Mouse (Mus musculus): Measurements from ENCODE around the gene Slc8a1.

Slc8a1 gene

GRCm38 (mm10) chr17:81502732-81503131 is 235.4 kb downstream of the Slc8a1 start:
- DNase-seq, result no peak

DNA sequence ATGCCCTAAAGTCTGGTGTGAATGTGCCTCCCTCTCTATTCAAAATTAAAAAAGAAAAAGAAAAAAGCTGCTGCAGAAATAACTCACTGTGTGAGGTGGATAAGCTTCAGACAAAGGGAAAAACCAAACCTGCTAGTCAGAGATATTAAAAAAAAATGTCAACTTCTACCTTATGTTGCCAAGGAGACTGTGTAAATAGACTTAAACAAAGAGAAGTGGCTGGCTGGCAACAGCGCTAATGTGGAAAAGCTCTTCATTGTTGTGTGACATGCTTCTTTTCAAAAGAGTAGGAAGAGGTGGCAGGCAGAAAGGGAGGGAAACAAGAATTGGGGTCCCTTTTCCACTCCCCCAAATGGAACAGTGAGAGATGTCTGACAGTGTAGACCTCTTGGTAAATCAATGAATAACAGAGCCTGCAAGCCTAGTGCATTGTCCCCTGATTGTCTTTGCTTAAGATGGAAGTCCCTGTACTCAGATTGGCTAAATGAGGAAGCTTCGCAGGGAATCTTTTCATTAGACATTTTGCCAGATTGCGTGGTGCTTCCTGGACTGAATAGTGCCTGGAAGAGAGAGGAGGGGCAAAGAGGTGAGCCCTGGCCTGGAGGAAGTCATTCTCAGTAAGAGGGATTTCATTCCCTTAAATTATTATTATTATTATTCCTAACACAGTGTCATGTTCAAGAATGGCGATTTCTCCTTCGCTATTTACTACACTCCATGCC is 237.3 kb downstream of the Slc8a1 start:
- DNase-seq, result no peak

- DNase-seq, result no peak
Measured at GRCm38 (mm10) chr17:81497919-81498318, 240.3 kb downstream of the Slc8a1 start.

- no peak for DNase-seq
Measured at GRCm38 (mm10) chr17:81496616-81497015, 241.6 kb downstream of the Slc8a1 start.

DNA sequence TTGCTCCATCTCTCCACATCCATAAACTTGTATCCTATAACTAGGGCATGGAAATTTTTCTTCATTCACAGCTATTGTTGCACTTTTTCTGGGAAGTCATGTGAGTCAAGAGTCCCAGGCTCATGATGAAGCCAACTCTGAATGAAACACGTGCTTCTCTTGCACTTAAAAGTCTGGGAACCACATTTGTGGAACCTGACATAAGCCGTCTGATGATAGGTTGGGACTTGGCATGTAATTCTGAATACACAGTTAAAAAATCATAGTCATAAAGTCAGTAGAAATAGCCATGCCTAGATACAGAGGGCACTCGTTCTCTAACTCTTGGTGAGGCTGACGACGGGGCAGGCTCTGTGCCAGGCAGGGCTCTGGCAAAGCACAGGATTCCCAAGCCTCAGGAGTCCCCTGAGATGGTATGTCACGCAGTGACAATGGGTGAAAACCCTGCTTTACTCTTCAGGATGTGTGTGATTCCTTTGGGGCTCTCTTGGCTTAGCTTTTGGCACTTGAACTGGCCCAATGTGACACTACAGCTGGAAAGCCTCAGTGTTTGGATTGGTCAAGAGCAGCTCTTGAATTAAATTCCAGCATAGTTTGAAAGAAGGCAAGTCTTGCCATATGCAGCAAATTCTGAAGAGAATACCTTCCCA is 245.8 kb downstream of the Slc8a1 start:
- no peak for DNase-seq

- no peak for DNase-seq
Measured at GRCm38 (mm10) chr17:81486388-81486787, 251.8 kb downstream of the Slc8a1 start.

- no peak for DNase-seq
Measured at GRCm38 (mm10) chr17:81481843-81482490, 256.2 kb downstream of the Slc8a1 start.

DNA sequence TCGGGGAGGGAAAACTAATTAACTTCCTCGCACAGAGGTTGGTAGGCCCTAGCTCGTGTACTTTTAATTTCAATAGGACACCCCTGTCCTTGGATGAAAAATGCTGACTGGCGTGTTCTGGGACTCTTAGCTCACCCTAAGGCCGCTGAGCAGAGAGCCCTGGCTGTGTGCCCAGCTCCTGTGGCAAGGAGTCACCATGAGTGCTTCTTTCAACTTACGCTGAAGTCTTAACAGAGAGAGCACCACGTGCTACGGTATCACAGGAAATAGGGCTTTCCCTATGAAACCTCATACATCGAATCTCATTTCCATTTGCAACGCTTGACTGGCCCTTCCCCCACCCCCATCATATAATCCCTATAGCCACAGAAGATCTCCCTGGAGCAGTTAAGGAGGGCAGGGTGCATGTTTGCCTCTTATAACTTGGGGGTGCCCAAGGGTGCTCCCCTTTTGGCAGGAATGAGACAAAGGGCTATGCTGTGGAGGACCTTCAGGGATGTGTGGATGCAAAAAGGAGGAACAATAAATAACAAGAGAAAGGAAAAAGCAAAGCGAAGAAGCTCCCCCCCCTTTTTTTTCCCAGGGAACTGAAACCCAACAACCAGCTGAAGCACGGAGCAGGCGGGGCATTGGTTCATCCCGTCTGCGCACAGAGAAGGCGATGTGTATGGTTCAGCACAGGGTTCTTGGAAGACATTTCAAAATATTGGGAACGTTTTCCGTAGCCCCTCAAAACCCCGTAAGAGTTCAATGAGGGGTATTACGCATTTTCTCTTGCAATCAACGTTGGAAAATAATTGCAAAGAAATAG is 257.6 kb downstream of the Slc8a1 start:
- peak; percentile 3 to 7 for DNase-seq

DNA sequence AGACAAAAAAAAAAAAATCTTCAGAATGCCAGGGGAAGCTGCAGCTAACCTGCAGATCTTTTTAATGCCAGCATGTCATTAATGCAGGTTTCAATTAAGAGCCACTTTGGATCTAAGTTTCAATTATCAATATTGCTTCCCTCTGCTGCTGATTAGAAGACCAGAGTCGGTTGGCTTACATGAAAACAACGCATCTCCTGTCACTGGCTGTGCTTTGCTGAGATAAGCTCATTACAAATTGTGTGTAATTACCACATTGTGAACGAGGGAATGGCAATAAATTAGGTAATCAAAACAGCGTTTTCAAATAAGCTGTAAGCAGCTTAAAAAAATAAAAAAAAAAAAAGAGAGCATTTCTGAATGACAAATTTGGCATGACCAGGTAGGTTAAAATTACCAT is 258.4 kb downstream of the Slc8a1 start:
- DNase-seq, result no peak

- no peak for DNase-seq
Measured at GRCm38 (mm10) chr17:81477420-81477819, 260.8 kb downstream of the Slc8a1 start.

DNA sequence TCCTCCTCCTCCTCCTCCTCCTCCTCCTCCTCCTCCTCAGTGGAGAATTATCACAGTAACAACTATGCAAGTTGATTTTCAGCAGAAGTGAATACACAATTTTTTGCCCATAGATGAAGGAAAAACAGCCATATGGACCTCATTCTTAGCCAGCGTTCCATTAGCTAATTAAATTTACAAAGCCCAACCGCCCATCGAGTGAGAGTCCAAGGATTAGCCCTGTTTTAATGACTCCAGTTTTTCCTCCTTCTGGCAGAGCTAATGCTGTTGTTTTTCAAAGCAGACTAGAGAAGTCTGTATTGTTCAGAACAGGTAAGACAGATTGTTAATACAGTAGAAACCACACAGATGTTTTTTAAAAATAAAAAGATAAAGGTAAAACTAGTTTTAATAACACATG is 264.8 kb downstream of the Slc8a1 start:
- DNase-seq, result no peak

GRCm38 (mm10) chr17:81468941-81469340 is 269.2 kb downstream of the Slc8a1 start:
- no peak for DNase-seq

DNA sequence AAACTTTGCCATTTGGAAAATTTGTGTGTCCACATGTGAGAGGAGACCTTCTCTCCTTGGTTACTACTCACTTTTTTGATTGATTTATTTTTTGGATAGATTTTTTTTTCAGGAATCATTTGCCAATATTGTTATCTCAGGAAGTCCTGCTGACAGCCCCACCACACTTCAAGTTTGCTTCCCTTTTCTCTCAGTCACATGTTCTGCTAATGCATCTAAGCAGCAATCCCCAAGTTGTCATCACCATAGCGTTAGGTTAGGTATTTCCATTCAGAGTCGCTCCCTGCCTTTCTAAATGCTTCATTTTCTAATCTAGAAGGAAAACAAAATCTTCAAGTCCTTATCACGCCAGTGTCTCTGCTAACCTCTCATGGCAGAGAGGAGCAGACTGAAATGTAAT is 278.8 kb downstream of the Slc8a1 start:
- DNase-seq, result no peak

DNA sequence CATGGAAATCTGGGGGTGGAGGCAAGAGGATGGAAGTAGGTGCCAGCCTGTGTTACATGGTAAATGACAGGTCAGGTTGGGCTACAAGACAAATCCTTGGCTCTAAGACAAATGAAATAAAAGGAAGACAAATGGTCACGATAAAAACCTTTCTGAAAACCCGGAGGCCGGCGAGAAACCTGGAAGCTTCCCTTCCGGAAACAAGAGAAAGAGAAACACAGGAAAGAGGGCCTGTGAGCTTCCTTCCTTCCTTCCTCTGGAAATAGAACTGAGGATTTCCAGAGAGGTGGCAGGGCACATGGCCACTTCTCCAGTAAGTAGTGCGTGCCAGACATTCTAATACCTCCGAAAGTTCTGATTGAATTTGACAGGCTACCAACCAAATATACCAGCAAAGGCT is 282.2 kb downstream of the Slc8a1 start:
- no peak for DNase-seq

- no peak for DNase-seq
Measured at GRCm38 (mm10) chr17:81455269-81455668, 282.9 kb downstream of the Slc8a1 start.

DNA sequence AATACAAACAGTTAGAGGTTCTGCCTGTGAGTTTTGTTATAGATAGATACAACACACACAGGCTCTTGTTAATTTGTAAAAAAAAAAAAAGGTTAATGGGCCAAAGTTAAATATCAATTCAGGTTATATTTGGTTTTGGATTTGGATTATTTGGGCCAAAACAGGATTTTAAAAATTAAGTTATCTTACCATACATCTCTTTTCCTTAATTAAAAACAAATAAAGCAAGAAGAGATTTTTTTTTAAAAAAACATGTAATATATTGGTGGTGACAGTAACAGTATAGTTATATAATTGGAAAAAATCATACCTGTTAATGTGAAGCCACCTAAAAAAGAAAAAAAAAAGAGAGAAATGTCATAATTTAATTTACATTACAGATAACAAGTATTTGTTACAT is 296.7 kb downstream of the Slc8a1 start, which contains the start of gene Gm11096:
Gene Gm11096, plus strand, starts transcription at position 301 of the 400 bp plus-strand sequence.
- DNase-seq, result no peak

DNA sequence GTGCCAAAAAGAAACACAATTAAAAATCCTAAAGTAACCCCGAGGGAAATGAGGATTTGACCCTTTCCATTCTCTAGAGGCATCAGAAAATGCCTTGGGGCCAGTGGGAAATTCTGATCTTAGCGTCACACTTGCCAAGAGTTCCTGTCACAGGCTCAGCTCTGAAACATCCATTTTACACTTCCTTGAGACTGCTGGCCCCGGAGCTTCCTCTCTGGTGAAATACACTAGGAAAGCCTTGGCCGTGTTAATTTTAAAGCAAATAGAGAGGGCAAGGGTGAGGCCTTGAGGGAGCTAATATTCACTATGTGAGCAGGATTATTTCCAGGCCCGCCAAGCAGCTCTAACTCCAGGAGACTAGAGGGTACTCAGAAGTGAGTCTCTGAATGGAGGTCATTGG is 305.0 kb downstream of the Slc8a1 start:
- no peak for DNase-seq

GRCm38 (mm10) chr17:81432733-81433132 is 305.4 kb downstream of the Slc8a1 start:
- no peak for DNase-seq

DNA sequence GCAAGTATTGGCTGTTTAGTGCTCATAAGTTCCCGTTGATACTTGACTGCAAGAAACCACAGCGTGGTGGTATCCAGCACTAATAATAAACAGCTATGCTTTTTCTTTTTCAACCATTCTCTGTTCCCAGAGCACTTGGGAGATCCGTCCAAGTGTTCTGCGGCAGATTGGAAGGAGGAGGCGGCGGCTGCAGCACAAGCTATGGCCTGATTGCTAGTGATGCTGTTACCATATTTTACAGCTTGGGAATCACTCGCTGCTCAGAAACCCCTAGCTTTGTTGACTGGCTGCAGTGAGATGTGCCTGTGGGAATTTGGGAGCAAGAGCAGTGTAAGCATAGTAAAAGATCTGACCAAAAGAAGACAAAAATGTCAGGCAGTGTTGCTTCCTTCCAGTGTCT is 310.9 kb downstream of the Slc8a1 start:
- no peak for DNase-seq

GRCm38 (mm10) chr17:81424256-81424912 is 313.8 kb downstream of the Slc8a1 start:
- no peak for DNase-seq

DNA sequence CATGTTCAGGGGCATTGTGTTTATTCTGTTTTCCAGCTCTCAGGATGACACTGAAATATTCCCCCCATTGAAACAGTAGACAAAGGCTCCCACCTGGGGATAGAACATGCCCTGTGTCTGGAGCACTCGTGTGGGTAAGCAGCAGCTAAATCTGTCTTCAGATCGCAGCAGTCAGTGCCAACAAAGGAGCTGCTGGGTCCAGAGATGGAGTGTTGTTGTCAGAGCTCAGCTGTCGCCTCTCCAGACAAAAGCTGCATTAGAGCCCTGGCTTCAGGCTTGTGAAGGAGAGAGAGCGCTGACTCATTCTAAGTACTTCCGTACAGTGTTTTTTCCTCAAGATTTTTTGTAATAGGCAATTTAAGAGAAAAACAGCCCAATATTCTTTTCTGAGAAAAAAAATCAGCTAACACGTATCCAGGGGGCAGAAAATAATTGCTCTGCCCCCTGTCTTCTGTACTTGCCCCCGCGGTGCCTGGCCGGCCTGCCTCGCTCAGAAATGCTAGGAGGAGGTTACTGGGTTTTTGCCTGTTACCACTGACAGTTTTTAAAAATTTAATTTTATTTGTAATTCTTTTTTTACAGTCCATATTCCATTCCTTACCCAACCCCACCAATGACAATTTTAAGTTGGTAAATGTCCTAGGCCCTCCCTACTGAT is 318.2 kb downstream of the Slc8a1 start:
- no peak for DNase-seq
